Mouse (Mus musculus): Measurements from ENCODE around the gene Ubxn10.

DNA sequence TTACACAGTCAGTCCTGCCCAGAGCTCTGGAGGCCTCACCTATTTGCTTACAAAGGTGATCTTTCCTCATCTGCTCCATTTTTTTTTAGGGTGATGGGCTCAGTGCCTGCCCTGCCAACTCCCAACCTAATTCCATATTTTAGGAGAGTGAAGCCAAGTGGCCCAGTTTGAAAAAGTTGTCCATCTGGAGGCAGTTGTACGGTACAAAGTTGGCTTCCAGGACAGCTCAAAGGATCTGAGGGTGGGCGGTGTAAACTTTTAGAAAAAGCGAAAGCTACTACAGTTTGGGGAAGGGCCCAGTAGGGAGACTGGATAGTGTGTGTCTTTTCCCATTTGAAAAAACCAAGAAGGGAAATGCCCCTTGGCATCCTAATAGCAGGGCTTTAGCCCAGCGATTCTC is 2.1 kb downstream of the Ubxn10 start:
- TF ChIP-seq POLR2A (IDR thresholded peaks at IDR 0.05; ENCODE audit: extremely low read depth, insufficient read depth, low read length) (no peak), CTCF (IDR thresholded peaks at IDR 0.05; ENCODE audit: low read depth, low read length) (no peak)

Measured in liver, adult 2 months (tissue).